Mouse (Mus musculus): Measurements from ENCODE around the gene Sesn2. TPM values are rescaled to one million over a fixed set of nuclear protein-coding genes. Genes with fewer than 3 reads are reported as not detected.

Sesn2 gene
- total RNA-seq, 4 experiments from 2014 or later = 13.4 to 16.2 (median 14.4) TPM

- no peak for DNase-seq
These were observed 32.5 kb downstream of the Sesn2 start for GRCm38 (mm10) chr4:132477833-132478232.

- DNase-seq = peak; percentile 41
These were observed 34.1 kb downstream of the Sesn2 start for GRCm38 (mm10) chr4:132475895-132476878.

GRCm38 (mm10) chr4:132474631-132475030, 35.7 kb downstream of the Sesn2 start:
- DNase-seq = peak; percentile 61

GRCm38 (mm10) chr4:132473411-132473810, 36.9 kb downstream of the Sesn2 start:
- no peak for DNase-seq

GRCm38 (mm10) chr4:132469873-132470272, 40.4 kb downstream of the Sesn2 start:
- DNase-seq = no peak

GRCm38 (mm10) chr4:132464255-132464613, 46.1 kb downstream of the Sesn2 start:
- no peak for DNase-seq

- DNase-seq = peak; percentile 91
These were observed 46.7 kb downstream of the Sesn2 start, which contains the start of gene Med18 for GRCm38 (mm10) chr4:132463430-132464254. Gene Med18 (minus strand): TSS chr4:132463921.

- no peak for DNase-seq
These were observed 47.5 kb downstream of the Sesn2 start for GRCm38 (mm10) chr4:132462836-132463235.

- no peak for DNase-seq
These were observed 50.1 kb downstream of the Sesn2 start for GRCm38 (mm10) chr4:132460225-132460624.

GRCm38 (mm10) chr4:132455561-132455960, 54.7 kb downstream of the Sesn2 start:
- DNase-seq = no peak

- no peak for DNase-seq
These were observed 55.2 kb downstream of the Sesn2 start for GRCm38 (mm10) chr4:132455146-132455545.

- no peak for DNase-seq
These were observed 56.1 kb downstream of the Sesn2 start for GRCm38 (mm10) chr4:132454216-132454615.

- DNase-seq = no peak
These were observed 60.5 kb downstream of the Sesn2 start for GRCm38 (mm10) chr4:132449778-132450177.

- DNase-seq = peak; percentile 8
These were observed 64.2 kb downstream of the Sesn2 start for GRCm38 (mm10) chr4:132446105-132446504.

- no peak for DNase-seq
These were observed 65.8 kb downstream of the Sesn2 start for GRCm38 (mm10) chr4:132444516-132444915.

Other genes starting within 250 kb of the Sesn2 start
- gene Gmeb1, start 248.9 kb downstream of the Sesn2 start, total RNA-seq (2022) = 10 to 100 TPM; 16.3 to 24.8 (median 19.3) TPM
- 10 to 100 TPM; 25.6 to 33.0 (median 29.5) TPM for gene Taf12, start 236.1 kb downstream of the Sesn2 start, total RNA-seq (2022)
- gene Rab42, start 207.1 kb downstream of the Sesn2 start, total RNA-seq (2022) = 1 to 10 TPM; 2.6 to 5.1 (median 3.9) TPM
- 10 to 100 TPM; 29.4 to 44.1 (median 41.8) TPM for gene Trnau1ap, start 181.0 kb downstream of the Sesn2 start, total RNA-seq (2022)
- 10 to 100 TPM; 12.7 to 18.0 (median 15.7) TPM for gene Rcc1, start 156.9 kb downstream of the Sesn2 start, total RNA-seq (2022)
- gene Phactr4, start 88.0 kb downstream of the Sesn2 start, total RNA-seq (2022) = 10 to 100 TPM; 53.7 to 67.7 (median 58.6) TPM
- 10 to 100 TPM in 1 of 4 experiments, 1 to 10 TPM in 3; 7.7 to 11.0 (median 9.6) TPM for gene Med18, start 46.6 kb downstream of the Sesn2 start, total RNA-seq (2022)
- gene Atpif1, start 23.2 kb upstream of the Sesn2 start, total RNA-seq (2022) = 100 to 1,000 TPM; 275 to 400 (median 333) TPM
- 100 to 1,000 TPM in 2 of 4 experiments, 10 to 100 TPM in 2; 92.6 to 121 (median 106) TPM for gene Dnajc8, start 25.0 kb upstream of the Sesn2 start, total RNA-seq (2022)
- 1 to 10 TPM; 1.6 to 6.1 (median 3.8) TPM for gene Ptafr, start 53.6 kb upstream of the Sesn2 start, total RNA-seq (2022)
- gene Eya3, start 128.5 kb upstream of the Sesn2 start, total RNA-seq (2022) = 10 to 100 TPM; 23.8 to 33.6 (median 32.0) TPM
- gene Xkr8, start 222.0 kb upstream of the Sesn2 start, total RNA-seq (2022) = 1 to 10 TPM; 5.9 to 7.3 (median 6.6) TPM
- gene Smpdl3b, start 246.8 kb upstream of the Sesn2 start, total RNA-seq (2022) = 1 to 10 TPM; 1.4 to 5.1 (median 3.1) TPM

All from adrenal gland, adult 8-10 months (tissue).